Mouse (Mus musculus): Measurements from ENCODE around the gene Ccdc180.
A peak's percentile ranks its signal among the peaks of the same experiment; 100 is the strongest.

GRCm38 (mm10) chr4:45990427-45991135, 100.5 kb downstream of the Ccdc180 start:
- TF ChIP-seq CTCF (IDR thresholded peaks at IDR 0.05) = no peak
- peak; percentile 27; the same call in 1 of the 2 replicates for TF ChIP-seq EP300 (IDR thresholded peaks at IDR 0.05)

Measured in lung, postnatal 0 days (tissue).